25 mouse cellular contexts compared by ENCODE assay signal in genomic region chr15:84169511-84169910, GRCm38 (mm10). TPM values are rescaled to one million over a fixed set of nuclear protein-coding genes. Genes with fewer than 3 reads are reported as not detected.
DNase-seq lines count a peak whose midpoint lies in the region; ATAC-seq lines count a peak whose summit lies in the region.
"Had no signal": no experiment of that assay in that cellular context is flagged by ENCODE, and none has a peak within 500 bp of the region (broad histone marks: within the 10 kb centered on the region; RNA-seq: fewer than 3 reads in every experiment).

No protein-coding gene starts in this region.

- no peaks in the 10 kb centered on the region for H3K36me3 ChIP-seq in heart, embryonic 13.5 days
- H3K36me3 ChIP-seq in neural tube, embryonic 13.5 days = no peaks in the 10 kb centered on the region
- no peaks in the 10 kb centered on the region for H3K36me3 ChIP-seq in liver, embryonic 15.5 days (replicated peaks)
- H3K36me3 ChIP-seq in neural tube, embryonic 15.5 days = no peaks in the 10 kb centered on the region
- H3K36me3 ChIP-seq: embryonic facial prominence, embryonic 10.5 days; limb, embryonic 12.5 days; lung, embryonic 15.5 days had no signal

- H3K27me3 ChIP-seq in heart, embryonic 13.5 days (replicated peaks) = peaks cover 30% of the 10 kb centered on the region
- H3K27me3 ChIP-seq in neural tube, embryonic 13.5 days = peaks cover 4% of the 10 kb centered on the region; the same call in 1 of the 2 replicates
- peaks cover 45% of the 10 kb centered on the region for H3K27me3 ChIP-seq in liver, embryonic 15.5 days
- H3K27me3 ChIP-seq in neural tube, embryonic 15.5 days (replicated peaks) = no peaks in the 10 kb centered on the region

- H3K9me3 ChIP-seq in heart, embryonic 13.5 days = no peaks in the 10 kb centered on the region
- H3K9me3 ChIP-seq in neural tube, embryonic 13.5 days = no peaks in the 10 kb centered on the region
- H3K9me3 ChIP-seq in liver, embryonic 15.5 days (replicated peaks) = no peaks in the 10 kb centered on the region
- H3K9me3 ChIP-seq in neural tube, embryonic 15.5 days (replicated peaks) = no peaks in the 10 kb centered on the region
- H3K9me3 ChIP-seq: embryonic facial prominence, embryonic 10.5 days; limb, embryonic 12.5 days; lung, embryonic 15.5 days had no signal

- H3K4me2 ChIP-seq in heart, embryonic 13.5 days = 0 out of 2 replicates have a peak overlapping the region, but pooled peaks have one; percentile 83
- 0 out of 2 replicates have a peak overlapping the region, but pooled peaks have one; percentile 96 for H3K4me2 ChIP-seq in neural tube, embryonic 13.5 days
- peak overlapping the region; percentile 32 for H3K4me2 ChIP-seq in liver, embryonic 15.5 days
- H3K4me2 ChIP-seq in neural tube, embryonic 15.5 days = peak overlapping the region; percentile 76

- no peak overlapping the region for H3K4me3 ChIP-seq in heart, embryonic 13.5 days
- no peak overlapping the region for H3K4me3 ChIP-seq in neural tube, embryonic 13.5 days
- H3K4me3 ChIP-seq in liver, embryonic 15.5 days (replicated peaks) = no peak overlapping the region
- no peak overlapping the region for H3K4me3 ChIP-seq in neural tube, embryonic 15.5 days (replicated peaks)
- H3K4me3 ChIP-seq: heart, adult 2 months; limb, embryonic 12.5 days; lung, embryonic 15.5 days had no signal

- no peak for ATAC-seq in heart, embryonic 13.5 days (ENCODE audit: extremely low read depth, insufficient number of reproducible peaks, low FRiP score, low TSS enrichment)
- ATAC-seq in neural tube, embryonic 13.5 days (ENCODE audit: low read depth) = no peak
- no peak for ATAC-seq in liver, embryonic 15.5 days (ENCODE audit: insufficient read depth)
- ATAC-seq in neural tube, embryonic 15.5 days (ENCODE audit: low FRiP score) = no peak

- WGBS in heart, embryonic 13.5 days = 59% methylated on average over 1 of the region's 1 CpGs
- WGBS in neural tube, embryonic 13.5 days = 60% methylated on average over 1 of the region's 1 CpGs
- 41% methylated on average over 1 of the region's 1 CpGs for WGBS in liver, embryonic 15.5 days (ENCODE audit: insufficient replicate concordance)
- 65% methylated on average over 1 of the region's 1 CpGs for WGBS in neural tube, embryonic 15.5 days

- no peak overlapping the region for H3K27ac ChIP-seq in heart, embryonic 13.5 days (replicated peaks)
- H3K27ac ChIP-seq in neural tube, embryonic 13.5 days (replicated peaks) = no peak overlapping the region
- H3K27ac ChIP-seq in liver, embryonic 15.5 days (replicated peaks) = peak overlapping the region; percentile 55; the same call in 1 of the 2 replicates
- H3K27ac ChIP-seq in neural tube, embryonic 15.5 days (replicated peaks) = no peak overlapping the region
- H3K27ac ChIP-seq: embryonic facial prominence, embryonic 10.5 days; heart, adult 2 months; layer of hippocampus, adult 2 months; limb, embryonic 12.5 days; lung, embryonic 15.5 days; macrophage had no signal

- DNase-seq in heart, adult 18-20 months = no peak
- no peak for DNase-seq in neural tube, embryonic 10.5 days (ENCODE audit: extremely low spot score, low spot score)
- no peak for DNase-seq in layer of hippocampus, postnatal 25 days (ENCODE audit: extremely low spot score in 1 of 2, low spot score in 1 of 2)
- DNase-seq in right cerebral cortex, adult 18-20 months = no peak
- DNase-seq: adrenal gland, postnatal 36 days; B cell, adult 2 months; heart, adult 2 months; thymus, postnatal 36 days had no signal

- peaks cover 17% of the 10 kb centered on the region for H3K4me1 ChIP-seq in heart, embryonic 13.5 days
- H3K4me1 ChIP-seq in neural tube, embryonic 13.5 days (replicated peaks) = peaks cover 26% of the 10 kb centered on the region
- peaks cover 12% of the 10 kb centered on the region for H3K4me1 ChIP-seq in liver, embryonic 15.5 days (replicated peaks)
- H3K4me1 ChIP-seq in neural tube, embryonic 15.5 days = peaks cover 29% of the 10 kb centered on the region

- H3K9ac ChIP-seq in heart, embryonic 13.5 days = no peak overlapping the region
- no peak overlapping the region for H3K9ac ChIP-seq in neural tube, embryonic 13.5 days
- no peak overlapping the region for H3K9ac ChIP-seq in liver, embryonic 15.5 days
- H3K9ac ChIP-seq in neural tube, embryonic 15.5 days (replicated peaks) = no peak overlapping the region
- H3K9ac ChIP-seq: limb, embryonic 12.5 days; lung, embryonic 15.5 days had no signal

RNA-seq across cellular contexts. Expression of gene Pnpla3, which starts 1.9 kb away (rescaled TPM):
- 0.88 and 0.94 TPM in 2 replicates for polyA plus RNA-seq in heart, embryonic 13.5 days (2015; fragmentation: Nextera tagmentation; extraction: Ambion mirVana)
- total RNA-seq in heart, adult 18-20 months (2021) = 1 to 10 TPM; 2.6 to 8.8 TPM
- 4.7 and 6.5 TPM in 2 replicates for polyA plus RNA-seq in neural tube, embryonic 13.5 days (2015; fragmentation: Nextera tagmentation; extraction: Ambion mirVana)
- polyA plus RNA-seq in liver, embryonic 15.5 days (2015; fragmentation: Nextera tagmentation; extraction: Ambion mirVana) = 2.6 and 3.7 TPM in 2 replicates
- polyA plus RNA-seq in neural tube, embryonic 15.5 days (2015; fragmentation: Nextera tagmentation; extraction: Ambion mirVana) = 5.9 and 6.6 TPM in 2 replicates
- total RNA-seq in layer of hippocampus, postnatal 25 days (2021) = 1 to 10 TPM; 7.9 to 9.7 TPM
- total RNA-seq: common myeloid progenitor, adult 5-6 weeks had no signal
- polyA plus RNA-seq: macrophage had no signal

RNA-seq across cellular contexts. Expression of gene Samm50, which starts 22.5 kb away (rescaled TPM):
- polyA plus RNA-seq in heart, embryonic 13.5 days (2015; fragmentation: Nextera tagmentation; extraction: Ambion mirVana) = 103 and 117 TPM in 2 replicates
- 100 to 1,000 TPM; 299 to 313 TPM for total RNA-seq in heart, adult 18-20 months (2021)
- 79.4 and 83.5 TPM in 2 replicates for polyA plus RNA-seq in neural tube, embryonic 13.5 days (2015; fragmentation: Nextera tagmentation; extraction: Ambion mirVana)
- polyA plus RNA-seq in liver, embryonic 15.5 days (2015; fragmentation: Nextera tagmentation; extraction: Ambion mirVana) = 68.0 and 71.0 TPM in 2 replicates
- 89.4 and 91.9 TPM in 2 replicates for polyA plus RNA-seq in neural tube, embryonic 15.5 days (2015; fragmentation: Nextera tagmentation; extraction: Ambion mirVana)
- total RNA-seq in layer of hippocampus, postnatal 25 days (2021) = 10 to 100 TPM; 90.3 to 92.3 TPM

RNA-seq across cellular contexts. Expression of gene Pnpla5, which starts 46.5 kb away (rescaled TPM):
- polyA plus RNA-seq in heart, embryonic 13.5 days (2015; fragmentation: Nextera tagmentation; extraction: Ambion mirVana) = not detected in 2 replicates
- not detected for total RNA-seq in heart, adult 18-20 months (2021)
- polyA plus RNA-seq in neural tube, embryonic 13.5 days (2015; fragmentation: Nextera tagmentation; extraction: Ambion mirVana) = not detected in 2 replicates
- polyA plus RNA-seq in liver, embryonic 15.5 days (2015; fragmentation: Nextera tagmentation; extraction: Ambion mirVana) = 0.12 TPM in 1 of 2 replicates, not detected in the other
- polyA plus RNA-seq in neural tube, embryonic 15.5 days (2015; fragmentation: Nextera tagmentation; extraction: Ambion mirVana) = not detected in 2 replicates
- total RNA-seq in layer of hippocampus, postnatal 25 days (2021) = not detected
- total RNA-seq: common myeloid progenitor, adult 5-6 weeks; gastrocnemius, postnatal 10 days; heart, adult 2 months; layer of hippocampus, adult 2 months; left cerebral cortex, adult 8-10 months had no signal
- polyA plus RNA-seq: cerebellum, adult 2 months; embryonic facial prominence, embryonic 10.5 days; forebrain, embryonic 11.5 days; frontal cortex, adult 2 months; heart, adult 2 months; heart, postnatal 0 days; limb, embryonic 12.5 days; lung, embryonic 15.5 days; macrophage; neural tube, embryonic 11.5 days had no signal

Comparison
In these comparisons a context has a peak if more than half of its experiments do, and no peak if none do; other contexts are left out.
1. H3K4me2 ChIP-seq: peak in every context shown above with its lines; median percentile 96 in neural tube, embryonic 13.5 days; 83 in heart, embryonic 13.5 days; 76 in neural tube, embryonic 15.5 days; 32 in liver, embryonic 15.5 days.